Comparison of ENCODE assay signal across 17 mouse cellular contexts in the genomic region with DNA sequence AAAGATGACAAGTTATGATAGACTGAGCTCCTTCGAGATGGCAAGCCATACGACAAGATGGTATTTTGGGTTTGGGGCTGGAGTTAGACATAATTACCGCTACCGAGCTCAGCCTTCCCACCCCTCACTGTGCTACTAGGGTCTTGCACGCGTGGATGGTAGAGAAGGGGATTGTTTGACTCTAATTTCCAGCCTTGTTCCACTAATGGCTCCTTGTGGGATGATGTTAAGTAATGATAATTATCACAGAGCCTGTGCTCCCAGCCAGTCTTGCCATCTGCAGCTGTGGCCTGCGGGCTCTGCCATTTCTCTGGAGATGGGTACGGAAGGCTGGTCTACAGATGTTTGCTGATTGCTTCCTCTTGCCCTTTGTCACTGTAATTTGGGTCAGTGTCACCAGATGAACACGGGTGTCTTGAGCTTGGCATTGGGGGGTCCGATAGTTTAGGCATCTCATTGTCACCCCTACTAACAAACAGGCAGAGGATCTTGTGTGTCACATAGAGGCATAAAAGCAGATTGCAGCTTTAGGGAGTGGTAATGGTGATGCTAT.
DNase-seq lines count a peak whose midpoint lies in the region; ATAC-seq and TF ChIP-seq lines count a peak whose summit lies in the region.
"Had no signal": no experiment of that assay in that cellular context is flagged by ENCODE, and none has a peak within 500 bp of the region (broad histone marks: within the 10 kb centered on the region; RNA-seq: fewer than 3 reads in every experiment).

No protein-coding gene starts in this region.

- H3K4me3 ChIP-seq in forebrain, embryonic 14.5 days (ENCODE audit: low read depth, low read length): no peak overlapping the region
- H3K4me3 ChIP-seq in forebrain, embryonic 10.5 days: no peak overlapping the region
- H3K4me3 ChIP-seq in hindbrain, postnatal 0 days (ENCODE audit: low read length): no peak overlapping the region
- no peak overlapping the region for H3K4me3 ChIP-seq in hindbrain, embryonic 11.5 days (ENCODE audit: low read depth, low read length)
- no peak overlapping the region for H3K4me3 ChIP-seq in olfactory bulb, adult 2 months (ENCODE audit: insufficient read depth, low read depth, low read length)
- H3K4me3 ChIP-seq: embryonic facial prominence, embryonic 10.5 days; heart, adult 2 months; heart, embryonic 12.5 days; hindbrain, embryonic 10.5 days; intestine, embryonic 15.5 days had no signal

- no peaks in the 10 kb centered on the region for H3K9me3 ChIP-seq in forebrain, embryonic 14.5 days (replicated peaks; ENCODE audit: control insufficient read depth, low read length)
- no peaks in the 10 kb centered on the region for H3K9me3 ChIP-seq in forebrain, embryonic 10.5 days
- no peaks in the 10 kb centered on the region for H3K9me3 ChIP-seq in hindbrain, postnatal 0 days (ENCODE audit: low read length)
- no peaks in the 10 kb centered on the region for H3K9me3 ChIP-seq in hindbrain, embryonic 11.5 days (ENCODE audit: control insufficient read depth, low read length)
- H3K9me3 ChIP-seq: embryonic facial prominence, embryonic 10.5 days; heart, embryonic 12.5 days; hindbrain, embryonic 10.5 days; intestine, embryonic 15.5 days had no signal

- no peak for TF ChIP-seq POLR2A in brain, embryonic 14.5 days (IDR thresholded peaks at IDR 0.05; ENCODE audit: borderline replicate concordance, extremely low read depth, insufficient read depth, insufficient read length, poor library complexity, severe bottlenecking)
- no peak for TF ChIP-seq POLR2A in olfactory bulb, adult 2 months (IDR thresholded peaks at IDR 0.05; ENCODE audit: insufficient read depth, low read depth, low read length)

- H3K27ac ChIP-seq in forebrain, embryonic 14.5 days (ENCODE audit: low read depth, low read length): no peak overlapping the region
- no peak overlapping the region for H3K27ac ChIP-seq in forebrain, embryonic 10.5 days
- H3K27ac ChIP-seq in hindbrain, postnatal 0 days: no peak overlapping the region
- no peak overlapping the region for H3K27ac ChIP-seq in hindbrain, embryonic 11.5 days (ENCODE audit: low read depth, low read length)
- 0 out of 2 replicates have a peak overlapping the region, but pooled peaks have one; percentile 31 for H3K27ac ChIP-seq in olfactory bulb, adult 2 months (ENCODE audit: insufficient read depth, low read depth, low read length)
- H3K27ac ChIP-seq: embryonic facial prominence, embryonic 10.5 days; heart, adult 2 months; hindbrain, embryonic 10.5 days; intestine, embryonic 15.5 days had no signal

- H3K4me2 ChIP-seq in forebrain, embryonic 14.5 days (ENCODE audit: low read length): no peak overlapping the region
- no peak overlapping the region for H3K4me2 ChIP-seq in hindbrain, postnatal 0 days (ENCODE audit: low read depth, low read length)
- H3K4me2 ChIP-seq in hindbrain, embryonic 11.5 days (replicated peaks; ENCODE audit: low read depth, low read length): no peak overlapping the region
- H3K4me2 ChIP-seq: heart, embryonic 12.5 days; intestine, embryonic 15.5 days had no signal

- TF ChIP-seq CTCF in hindbrain, postnatal 0 days (IDR thresholded peaks at IDR 0.05; ENCODE audit: low read depth): 0 out of 2 replicates have a peak, but pooled peaks have one; percentile 3
- TF ChIP-seq CTCF in brain, embryonic 14.5 days (IDR thresholded peaks at IDR 0.05; ENCODE audit: borderline replicate concordance, extremely low read depth, insufficient read depth, insufficient read length): no peak
- no peak for TF ChIP-seq CTCF in olfactory bulb, adult 2 months (IDR thresholded peaks at IDR 0.05; ENCODE audit: insufficient read depth, low read depth, low read length)

- DNase-seq in forebrain, embryonic 14.5 days (ENCODE audit: low spot score): peak; percentile 23
- no peak for DNase-seq in forebrain, embryonic 10.5 days (ENCODE audit: extremely low spot score, low spot score)
- no peak for DNase-seq in hindbrain, postnatal 0 days (ENCODE audit: low spot score)
- DNase-seq in hindbrain, embryonic 11.5 days (ENCODE audit: low spot score): no peak
- peak; percentile 57 for DNase-seq in brain, embryonic 14.5 days (ENCODE audit: low read depth)
- DNase-seq in cerebellum, adult 11-12 months: no peak
- DNase-seq: adrenal gland, postnatal 10 days; cerebellum, adult 2 months; cerebellum, postnatal 10 days; gastrocnemius, postnatal 10 days; heart, adult 2 months; kidney, adult 18-20 months had no signal

- H3K4me1 ChIP-seq in forebrain, embryonic 14.5 days (ENCODE audit: control insufficient read depth, insufficient read depth, low read length): no peaks in the 10 kb centered on the region
- H3K4me1 ChIP-seq in forebrain, embryonic 10.5 days: no peaks in the 10 kb centered on the region
- H3K4me1 ChIP-seq in hindbrain, postnatal 0 days (ENCODE audit: insufficient read depth, low read length): no peaks in the 10 kb centered on the region
- H3K4me1 ChIP-seq in hindbrain, embryonic 11.5 days (replicated peaks; ENCODE audit: control insufficient read depth, insufficient read depth, low read length): no peaks in the 10 kb centered on the region
- peaks cover 19% of the 10 kb centered on the region for H3K4me1 ChIP-seq in olfactory bulb, adult 2 months (ENCODE audit: control insufficient read depth, insufficient read depth, low read length)
- H3K4me1 ChIP-seq: heart, embryonic 12.5 days; intestine, embryonic 15.5 days had no signal

- H3K27me3 ChIP-seq in forebrain, embryonic 14.5 days (replicated peaks; ENCODE audit: control insufficient read depth, insufficient read depth, low read length): no peaks in the 10 kb centered on the region
- no peaks in the 10 kb centered on the region for H3K27me3 ChIP-seq in forebrain, embryonic 10.5 days (ENCODE audit: poor library complexity, severe bottlenecking)
- H3K27me3 ChIP-seq in hindbrain, postnatal 0 days (ENCODE audit: insufficient read depth, low read length): no peaks in the 10 kb centered on the region
- no peaks in the 10 kb centered on the region for H3K27me3 ChIP-seq in hindbrain, embryonic 11.5 days (ENCODE audit: control insufficient read depth, insufficient read depth, low read length)
- H3K27me3 ChIP-seq: intestine, embryonic 15.5 days had no signal

- no peak overlapping the region for H3K9ac ChIP-seq in forebrain, embryonic 14.5 days (ENCODE audit: low read length)
- no peak overlapping the region for H3K9ac ChIP-seq in hindbrain, postnatal 0 days (replicated peaks; ENCODE audit: low read length)
- H3K9ac ChIP-seq in hindbrain, embryonic 11.5 days (ENCODE audit: low read depth, low read length): no peak overlapping the region
- H3K9ac ChIP-seq: heart, embryonic 12.5 days; intestine, embryonic 15.5 days had no signal

- peak; percentile 40; the same call in 1 of the 2 replicates for ATAC-seq in forebrain, embryonic 14.5 days
- ATAC-seq in hindbrain, postnatal 0 days: no peak
- no peak for ATAC-seq in hindbrain, embryonic 11.5 days (ENCODE audit: low FRiP score)
- ATAC-seq: intestine, embryonic 15.5 days had no signal

- WGBS in forebrain, embryonic 14.5 days: 77% methylated on average over 10 of the region's 10 CpGs
- 90% methylated on average over 10 of the region's 10 CpGs for WGBS in forebrain, embryonic 10.5 days
- WGBS in hindbrain, postnatal 0 days: 67% methylated on average over 10 of the region's 10 CpGs
- 81% methylated on average over 10 of the region's 10 CpGs for WGBS in hindbrain, embryonic 11.5 days
- WGBS in olfactory bulb, adult 2 months: 40% methylated on average over 10 of the region's 10 CpGs

- H3K36me3 ChIP-seq in forebrain, embryonic 14.5 days (ENCODE audit: control insufficient read depth, insufficient read depth, low read length): no peaks in the 10 kb centered on the region
- H3K36me3 ChIP-seq in forebrain, embryonic 10.5 days (replicated peaks): no peaks in the 10 kb centered on the region
- no peaks in the 10 kb centered on the region for H3K36me3 ChIP-seq in hindbrain, postnatal 0 days (ENCODE audit: insufficient read depth, low read length)
- H3K36me3 ChIP-seq in hindbrain, embryonic 11.5 days (ENCODE audit: control insufficient read depth, insufficient read depth, low read length): no peaks in the 10 kb centered on the region
- H3K36me3 ChIP-seq: embryonic facial prominence, embryonic 10.5 days; heart, embryonic 12.5 days; hindbrain, embryonic 10.5 days; intestine, embryonic 15.5 days had no signal

Comparison
In these comparisons a context has a peak if more than half of its experiments do, and no peak if none do; other contexts are left out.
1. DNase-seq: peak in forebrain, embryonic 14.5 days (single experiment) and brain, embryonic 14.5 days (single experiment); none in forebrain, embryonic 10.5 days (single experiment), hindbrain, postnatal 0 days (single experiment), hindbrain, embryonic 11.5 days (single experiment) and cerebellum, adult 11-12 months (single experiment).